Mouse (Mus musculus) forebrain, embryonic 14.5 days (tissue): ENCODE measurements around the gene Npas3. TPM values are rescaled to one million over a fixed set of nuclear protein-coding genes. Genes with fewer than 3 reads are reported as not detected.

ENCODE experiments used
- ATAC-seq: fragments of 200-750 bp; cut with Nextera tagmentation; 2 replicates; pipeline ENCODE4 v1.8.0; 2017; ENCODE audit warnings: mild to moderate bottlenecking, moderate library complexity
- DNase-seq: peaks from one replicate; pipeline ENCODE4 v3.0.0-alpha.2; 2015; ENCODE audit warnings: low spot score
- H3K27ac ChIP-seq: fragments of 300-500 bp; sonication (generic); 2 replicates; pipeline ENCODE4 v1.5.1; 2014; ENCODE audit warnings: low read depth, mild to moderate bottlenecking, control low read depth, low read length, moderate library complexity
- H3K27me3 ChIP-seq: fragments of 300-500 bp; sonication (generic); replicated peaks from 2 replicates; pipeline ENCODE4 v1.6.1; 2014; ENCODE audit warnings: low read length, control low read depth, mixed read lengths; ENCODE audit not compliant: control insufficient read depth, insufficient read depth
- H3K36me3 ChIP-seq: fragments of 300-500 bp; sonication (generic); 2 replicates; pipeline ENCODE4 v1.6.1; 2014; ENCODE audit warnings: low read length, control low read depth; ENCODE audit not compliant: control insufficient read depth, insufficient read depth
- H3K4me1 ChIP-seq: fragments of 300-500 bp; sonication (generic); 2 replicates; pipeline ENCODE4 v1.6.1; 2014; ENCODE audit warnings: antibody characterized with exemption, low read length, control low read depth; ENCODE audit not compliant: control insufficient read depth, insufficient read depth
- H3K4me2 ChIP-seq: fragments of 300-500 bp; sonication (generic); 2 replicates; pipeline ENCODE4 v1.6.1; 2014; ENCODE audit warnings: mild to moderate bottlenecking, control low read depth, low read length
- H3K4me3 ChIP-seq: fragments of 300-500 bp; sonication (generic); 2 replicates; pipeline ENCODE4 v1.5.1; 2014; ENCODE audit warnings: low read depth, low read length, control low read depth
- H3K9ac ChIP-seq: fragments of 300-500 bp; sonication (generic); 2 replicates; pipeline ENCODE4 v1.6.1; 2014; ENCODE audit warnings: mild to moderate bottlenecking, low read length, control low read depth, moderate library complexity
- H3K9me3 ChIP-seq: fragments of 300-500 bp; sonication (generic); replicated peaks from 2 replicates; pipeline ENCODE4 v1.6.1; 2016; ENCODE audit warnings: low read length, control low read depth, mixed read lengths; ENCODE audit not compliant: control insufficient read depth
- WGBS: fragments of 180-500 bp; shearing (Covaris S2); extraction: QIAGEN DNeasy Blood & Tissue Kit; methylation state at CpG from one replicate; pipeline ENCODE4 v1.1.7; 2014; 5-methylcytosine and 5-hydroxymethylcytosine counted together
- polyA plus RNA-seq: library from polyadenylated mRNA; unstranded; fragments of >200 nt; fragmentation: Nextera tagmentation; extraction: Ambion mirVana; gene quantifications from 2 replicates; pipeline ENCODE4 v1.2.1, GENCODE M21; 2014

Gene Npas3
- polyA plus RNA-seq, 1 experiment from 2014 or later: 12.9 TPM

- WGBS: 33% methylated on average over 3 of the region's 3 CpGs
- no peak overlapping the region for H3K9ac ChIP-seq
- peaks cover 15% of the 10 kb centered on the region for H3K4me1 ChIP-seq
- no peak overlapping the region for H3K27ac ChIP-seq
- DNase-seq (peak; percentile 44), ATAC-seq (peak; percentile 20; the same call in 1 of the 2 replicates)
- H3K4me2 ChIP-seq: no peak overlapping the region
- H3K4me3 ChIP-seq: no peak overlapping the region
- H3K9me3 ChIP-seq: no peaks in the 10 kb centered on the region
- no peaks in the 10 kb centered on the region for H3K27me3 ChIP-seq
- no peaks in the 10 kb centered on the region for H3K36me3 ChIP-seq
These were observed 432.0 kb downstream of the Npas3 start for GRCm38 (mm10) chr12:53680501-53680900.

GRCm38 (mm10) chr12:53682036-53682435 is 433.6 kb downstream of the Npas3 start:
- no peak overlapping the region for H3K4me2 ChIP-seq
- H3K9me3 ChIP-seq: no peaks in the 10 kb centered on the region
- H3K27me3 ChIP-seq: no peaks in the 10 kb centered on the region
- H3K4me3 ChIP-seq: no peak overlapping the region
- peaks cover 15% of the 10 kb centered on the region for H3K4me1 ChIP-seq
- H3K9ac ChIP-seq: no peak overlapping the region
- ATAC-seq (no peak), DNase-seq (peak; percentile 38)
- no peaks in the 10 kb centered on the region for H3K36me3 ChIP-seq
- WGBS: 56% methylated on average over 3 of the region's 3 CpGs
- no peak overlapping the region for H3K27ac ChIP-seq

GRCm38 (mm10) chr12:53692471-53692870 is 444.0 kb downstream of the Npas3 start:
- ATAC-seq: no peak; the same call in 1 of the 2 replicates
- Histone ChIP-seq H3K4me2 (no peak overlapping the region), H3K36me3 (no peaks in the 10 kb centered on the region), H3K4me1 (no peaks in the 10 kb centered on the region), H3K9me3 (no peaks in the 10 kb centered on the region), H3K4me3 (no peak overlapping the region), H3K27ac (no peak overlapping the region), H3K9ac (no peak overlapping the region), H3K27me3 (no peaks in the 10 kb centered on the region)
- 87% methylated on average over 4 of the region's 4 CpGs for WGBS
- peak; percentile 59 for DNase-seq

GRCm38 (mm10) chr12:53694346-53694745 is 445.9 kb downstream of the Npas3 start:
- Histone ChIP-seq H3K36me3 (no peaks in the 10 kb centered on the region), H3K4me2 (no peak overlapping the region), H3K9me3 (no peaks in the 10 kb centered on the region), H3K27ac (no peak overlapping the region), H3K9ac (no peak overlapping the region), H3K27me3 (no peaks in the 10 kb centered on the region), H3K4me1 (no peaks in the 10 kb centered on the region), H3K4me3 (no peak overlapping the region)
- 72% methylated on average over 4 of the region's 4 CpGs for WGBS
- ATAC-seq (no peak), DNase-seq (peak; percentile 60)

- H3K27ac ChIP-seq: no peak overlapping the region
- H3K4me3 ChIP-seq: no peak overlapping the region
- no peaks in the 10 kb centered on the region for H3K36me3 ChIP-seq
- DNase-seq (no peak), ATAC-seq (no peak)
- H3K9me3 ChIP-seq: no peaks in the 10 kb centered on the region
- no peak overlapping the region for H3K4me2 ChIP-seq
- H3K9ac ChIP-seq: no peak overlapping the region
- WGBS: 93% methylated on average over 3 of the region's 3 CpGs
- no peaks in the 10 kb centered on the region for H3K4me1 ChIP-seq
- H3K27me3 ChIP-seq: no peaks in the 10 kb centered on the region
These were observed 446.8 kb downstream of the Npas3 start for GRCm38 (mm10) chr12:53695324-53695723.

- H3K4me3 ChIP-seq: no peak overlapping the region
- H3K36me3 ChIP-seq: no peaks in the 10 kb centered on the region
- ATAC-seq (no peak), DNase-seq (no peak)
- 84% methylated on average over 7 of the region's 7 CpGs for WGBS
- no peaks in the 10 kb centered on the region for H3K4me1 ChIP-seq
- H3K27ac ChIP-seq: no peak overlapping the region
- H3K4me2 ChIP-seq: no peak overlapping the region
- H3K27me3 ChIP-seq: no peaks in the 10 kb centered on the region
- H3K9ac ChIP-seq: no peak overlapping the region
- no peaks in the 10 kb centered on the region for H3K9me3 ChIP-seq
These were observed 449.2 kb downstream of the Npas3 start for GRCm38 (mm10) chr12:53697645-53698044.

- ATAC-seq (no peak), DNase-seq (no peak)
- no peak overlapping the region for H3K9ac ChIP-seq
- H3K27ac ChIP-seq: no peak overlapping the region
- H3K4me1 ChIP-seq: no peaks in the 10 kb centered on the region
- 91% methylated on average over 9 of the region's 9 CpGs for WGBS
- no peak overlapping the region for H3K4me3 ChIP-seq
- H3K4me2 ChIP-seq: no peak overlapping the region
- no peaks in the 10 kb centered on the region for H3K9me3 ChIP-seq
- no peaks in the 10 kb centered on the region for H3K36me3 ChIP-seq
- H3K27me3 ChIP-seq: no peaks in the 10 kb centered on the region
These were observed 450.2 kb downstream of the Npas3 start for GRCm38 (mm10) chr12:53698483-53699227.

- 0 out of 2 replicates have a peak, but pooled peaks cover 3% of the 10 kb centered on the region for H3K9me3 ChIP-seq
- no peaks in the 10 kb centered on the region for H3K36me3 ChIP-seq
- no peak overlapping the region for H3K27ac ChIP-seq
- H3K27me3 ChIP-seq: no peaks in the 10 kb centered on the region
- H3K9ac ChIP-seq: no peak overlapping the region
- ATAC-seq: no peak
- no peaks in the 10 kb centered on the region for H3K4me1 ChIP-seq
- DNase-seq: peak; percentile 32
- WGBS: 62% methylated on average over 6 of the region's 6 CpGs
- H3K4me3 ChIP-seq: no peak overlapping the region
- H3K4me2 ChIP-seq: no peak overlapping the region
These were observed 471.4 kb downstream of the Npas3 start for GRCm38 (mm10) chr12:53719896-53720295.

GRCm38 (mm10) chr12:53722156-53722555 is 473.7 kb downstream of the Npas3 start:
- no peak for DNase-seq
- Histone ChIP-seq H3K27ac (no peak overlapping the region), H3K27me3 (no peaks in the 10 kb centered on the region), H3K36me3 (no peaks in the 10 kb centered on the region), H3K4me3 (no peak overlapping the region), H3K9ac (no peak overlapping the region), H3K9me3 (0 out of 2 replicates have a peak, but pooled peaks cover 3% of the 10 kb centered on the region), H3K4me1 (no peaks in the 10 kb centered on the region), H3K4me2 (no peak overlapping the region)
- no peak for ATAC-seq
- 83% methylated on average over 7 of the region's 7 CpGs for WGBS
